Mouse (Mus musculus) embryonic stem cell, embryonic (primary cell): ENCODE results near the gene 4933409G03Rik.
"Not testable (repeated sequence)": the region's sequence is repeated elsewhere in the genome, so short reads cannot be mapped to it uniquely, and the experiment has no call there.

Experiments
- CTCF ChIA-PET, 4 experiments: fragments of 300-600 bp in 2 of 4; fragments of 350-600 bp in 2 of 4; sonication (Branson Sonifier 250); formaldehyde crosslinking; loops; one replicate each; lab custom pipeline; 2022; ENCODE audit warnings: inconsistent platforms in 2 of 4; lab: Charles Lee
- POLR2A ChIA-PET, 4 experiments: fragments of 300-600 bp in 2 of 4; fragments of 350-600 bp in 2 of 4; sonication (Branson Sonifier 250); formaldehyde crosslinking; loops; one replicate each; lab custom pipeline; 2022; ENCODE audit warnings: antibody characterized with exemption in 4 of 4, inconsistent platforms in 1 of 4; lab: Charles Lee

4933409G03Rik gene

DNA sequence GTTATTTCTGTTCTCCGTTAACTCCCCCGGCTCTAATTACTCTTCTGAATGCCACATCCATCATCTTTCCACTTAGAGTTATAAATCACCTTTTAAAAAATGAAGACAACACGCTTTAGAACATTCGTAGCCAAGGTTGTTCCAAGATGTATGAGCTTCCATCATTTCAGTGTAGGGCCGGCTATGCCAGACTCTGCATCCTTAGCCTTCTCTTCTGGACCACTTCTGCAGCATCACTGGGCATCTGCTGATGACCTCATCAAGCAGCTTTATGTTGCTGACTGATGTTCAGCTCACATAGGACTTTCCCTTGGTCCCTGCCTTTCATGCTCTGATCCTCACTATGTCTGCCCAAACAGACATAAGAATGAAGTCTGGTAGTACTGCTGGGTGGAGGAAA is at the start of gene 4933409G03Rik:
TSS of gene 4933409G03Rik (plus strand) at position 301 of the 400 bp plus-strand sequence.
- POLR2A ChIA-PET: no interaction called here

DNA sequence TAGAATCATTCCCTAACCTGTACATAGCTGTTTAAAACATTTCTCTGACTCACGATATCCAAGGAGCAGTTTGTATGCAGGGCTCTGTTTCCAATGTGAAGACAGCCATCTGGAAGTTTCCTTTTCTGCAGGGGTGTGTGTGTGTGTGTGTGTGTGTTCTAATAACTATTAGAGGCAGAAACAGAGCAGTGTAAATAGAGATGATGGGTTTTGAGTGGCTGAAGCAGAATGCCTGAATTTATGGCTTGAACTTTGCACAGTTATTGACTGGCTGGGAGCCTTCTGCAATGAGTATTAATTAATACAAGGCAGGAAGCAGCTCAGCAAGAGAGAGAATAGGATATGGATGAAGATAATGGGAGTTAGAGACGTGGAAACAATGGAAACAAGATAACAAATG is 38.0 kb upstream of the 4933409G03Rik start:
- CTCF ChIA-PET: no interaction called here
- POLR2A ChIA-PET: no interaction called here

More for the DNA sequence above, at the start of gene 4933409G03Rik:
- CTCF ChIA-PET: no interaction called here

DNA sequence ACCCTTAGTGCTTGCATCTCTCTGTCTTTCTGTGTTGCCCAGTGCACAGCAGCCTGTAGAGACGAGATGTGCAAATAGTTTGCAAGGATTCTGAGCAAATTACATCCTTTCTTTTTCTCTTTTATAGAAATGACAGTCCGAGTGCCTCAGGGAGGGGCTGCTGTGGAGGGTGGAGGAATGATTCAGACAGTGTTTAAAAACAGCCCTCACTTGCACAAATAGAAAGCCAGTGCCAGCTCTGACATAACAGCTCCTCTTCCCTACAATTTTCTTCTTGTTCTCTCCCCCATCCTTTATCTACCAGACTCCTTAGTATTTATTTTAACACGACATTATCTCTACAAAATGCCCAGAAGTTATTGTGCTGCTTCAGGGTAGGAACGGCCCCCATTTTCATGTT is 21.4 kb upstream of the 4933409G03Rik start:
- POLR2A ChIA-PET: no interaction called here
- CTCF ChIA-PET: no interaction called here

DNA sequence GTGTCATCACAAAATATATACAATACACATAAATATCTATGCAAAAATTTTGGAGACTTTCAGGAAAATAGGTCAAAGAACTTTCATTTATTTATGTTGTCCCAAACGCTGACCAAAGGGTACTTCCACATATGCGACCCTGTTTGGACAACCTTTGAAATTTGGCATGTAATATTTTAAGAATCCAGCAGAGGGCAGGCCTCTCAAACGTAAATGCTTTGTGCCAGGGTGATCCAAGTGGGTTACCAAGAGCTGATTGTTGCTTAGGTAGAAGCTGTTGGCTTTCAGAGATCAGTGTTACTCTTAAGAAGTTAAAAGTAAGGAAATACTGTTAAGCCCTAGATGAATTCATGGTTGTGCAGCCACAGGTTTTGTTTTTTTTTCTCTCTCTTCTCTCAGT is 18.9 kb upstream of the 4933409G03Rik start:
- ChIA-PET POLR2A (interaction anchor here in 1 of 4 experiments (0.7 kb wide), 1 partner anchor 233 kb away, joined by 8 read pairs; no protein-coding TSS in a partner anchor), CTCF (interaction anchor here in 3 of 4 experiments (0.5 to 1.7 kb wide), 7 partner anchors 10 to 559 kb away, joined by 3 to 10 read pairs (median 4); no protein-coding TSS in a partner anchor)

DNA sequence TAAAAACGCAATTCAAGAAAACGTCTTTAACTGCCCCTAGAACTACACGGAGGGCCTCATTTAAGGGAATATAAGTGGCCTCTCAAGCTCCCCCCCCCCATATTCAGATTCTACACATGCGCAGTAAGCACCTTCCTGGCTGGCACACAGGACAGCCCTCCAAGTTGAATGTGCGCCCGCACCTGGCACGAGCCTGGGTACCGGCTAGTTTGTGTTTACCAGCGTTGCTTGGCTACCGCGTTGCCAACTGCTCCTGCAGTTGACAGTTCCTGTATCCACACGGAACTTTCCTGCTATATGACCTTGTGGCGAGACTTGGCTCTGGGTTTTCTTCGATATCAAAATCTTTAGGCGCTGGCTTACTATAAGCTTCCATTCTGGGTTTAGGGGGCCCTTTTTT is 13.9 kb upstream of the 4933409G03Rik start:
- ChIA-PET CTCF (interaction anchor here in 1 of 4 experiments (0.6 kb wide), 1 partner anchor 432 kb away, joined by 3 read pairs; no protein-coding TSS in a partner anchor), POLR2A (interaction anchor here in 1 of 4 experiments (1.8 kb wide), 1 partner anchor 11 kb away, joined by 4 read pairs; no protein-coding TSS in a partner anchor)

DNA sequence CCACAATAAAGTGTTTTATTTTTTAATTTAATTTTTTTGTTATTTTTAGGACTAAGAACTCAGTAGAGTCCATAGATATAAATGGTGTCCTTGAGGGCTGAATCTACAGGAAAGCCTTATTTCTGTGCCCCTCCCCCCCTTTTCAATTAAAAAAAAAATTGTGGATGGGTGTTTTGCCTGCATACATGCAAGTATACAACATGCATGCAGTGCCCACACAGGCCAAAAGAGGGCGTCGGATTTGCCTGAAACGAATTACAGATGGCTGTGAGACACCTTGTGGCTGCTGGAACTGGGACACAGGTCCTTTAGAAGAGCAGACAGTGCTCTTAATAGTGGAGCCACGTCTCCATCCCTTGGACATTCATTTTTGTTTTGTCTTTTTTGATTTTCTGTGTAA is 9.9 kb upstream of the 4933409G03Rik start:
- ChIA-PET POLR2A (no interaction called here), CTCF (interaction anchor here in 2 of 4 experiments (0.5 to 1.5 kb wide), 2 partner anchors 9 to 74 kb away, joined by 3 read pairs; no protein-coding TSS in a partner anchor)

DNA sequence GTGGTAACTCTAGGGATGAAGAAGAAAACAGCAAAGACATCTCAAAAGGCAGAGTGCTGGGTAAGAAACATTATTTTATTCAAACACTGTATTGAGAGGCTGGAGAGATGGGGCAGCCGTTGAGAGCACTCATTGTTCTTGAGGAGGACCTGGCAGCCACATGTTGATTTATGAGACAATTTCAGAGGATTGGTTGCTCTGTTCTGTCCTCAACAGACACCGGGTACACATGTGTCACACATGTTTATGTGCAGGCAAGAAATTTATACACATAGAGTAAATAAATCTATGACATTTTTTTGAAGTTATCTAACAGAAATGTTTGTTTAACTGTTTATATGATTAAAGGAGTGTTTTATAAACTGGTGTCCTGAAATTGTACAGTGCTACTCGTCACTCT is 10.6 kb downstream of the 4933409G03Rik start:
- ChIA-PET POLR2A (no interaction called here), CTCF (no interaction called here)

DNA sequence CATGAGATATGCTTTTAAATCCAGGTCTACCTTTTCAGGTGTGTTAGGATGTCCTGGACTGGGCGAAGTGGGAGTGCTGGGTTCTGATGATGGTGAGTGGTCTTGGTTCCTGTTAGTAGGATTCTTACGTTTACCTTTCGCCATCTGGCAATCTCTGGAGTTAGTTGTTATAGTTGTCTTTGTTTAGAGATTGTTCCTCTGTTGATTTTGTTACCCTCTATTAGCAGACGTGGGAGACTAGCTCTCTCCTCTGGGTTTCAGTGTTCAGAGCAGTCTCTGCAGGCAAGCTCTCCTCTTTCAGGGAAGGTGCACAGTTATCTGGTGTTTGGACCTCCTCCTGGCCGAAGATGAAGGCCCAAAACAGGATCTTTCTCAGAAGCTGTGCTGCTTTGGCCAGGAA is 74.0 kb downstream of the 4933409G03Rik start, which contains the start of gene 4932414N04Rik:
TSS of gene 4932414N04Rik (plus strand) at position 301 of the 400 bp plus-strand sequence.
- CTCF ChIA-PET, POLR2A ChIA-PET: not testable (repeated sequence)
